Mouse (Mus musculus) cerebellum, adult 9-11 months (tissue): ENCODE results near the gene Ing1.

ENCODE experiments used
- DNase-seq: peaks from one replicate; pipeline ENCODE4 v3.0.0; 2022

The Ing1 gene

DNA sequence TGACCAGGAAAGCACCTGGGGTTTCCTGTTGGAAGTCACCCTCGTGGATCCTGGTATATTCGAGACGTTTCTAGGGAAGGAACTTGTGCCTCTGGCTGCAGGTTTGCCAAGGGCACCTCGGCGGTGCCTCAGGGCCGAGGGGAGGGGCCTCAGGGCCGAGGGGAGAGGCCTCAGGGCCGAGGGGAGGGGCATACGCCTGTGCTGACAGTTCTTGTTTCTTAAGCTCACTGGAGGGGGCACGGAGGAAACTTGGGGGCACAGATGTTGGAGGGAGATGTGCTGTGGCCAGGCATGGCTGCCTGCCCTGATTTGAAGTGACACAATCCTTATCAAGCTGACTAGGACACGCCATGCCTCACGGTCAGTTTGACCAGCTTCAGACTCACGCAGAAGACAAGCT lies 36.9 kb downstream of the Ing1 start:
- no peak for DNase-seq

DNA sequence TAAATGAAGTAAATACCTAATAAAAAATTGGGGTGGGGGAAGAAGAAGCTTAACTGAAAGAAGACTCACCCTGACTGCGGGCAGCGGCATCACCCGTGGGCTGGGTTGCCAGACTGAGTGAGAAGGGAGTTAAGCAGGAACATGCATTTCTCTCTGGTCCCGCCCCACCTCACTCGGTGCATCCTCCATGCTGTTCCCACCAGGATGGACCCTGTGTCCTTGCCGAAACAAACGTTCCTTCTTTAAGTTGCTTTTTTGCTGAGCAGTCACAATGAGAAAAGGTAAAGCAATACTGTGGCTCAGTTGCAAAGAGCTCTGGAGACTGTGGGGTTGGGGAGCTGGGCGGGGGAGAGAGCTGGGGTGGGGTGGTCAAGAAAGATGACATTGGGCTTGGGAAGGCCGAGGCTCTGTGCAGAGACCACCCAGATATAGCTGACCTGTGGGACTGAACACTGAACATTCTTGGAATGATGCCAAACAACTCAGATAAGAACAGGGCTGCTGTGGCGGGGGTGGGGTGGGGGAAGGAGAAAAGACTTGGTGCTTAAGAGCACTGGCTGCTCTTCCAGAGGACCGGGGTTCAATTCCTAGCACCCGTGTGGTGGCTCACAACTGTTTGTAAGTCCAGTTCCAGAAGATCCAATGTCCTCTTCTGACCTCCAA lies 38.0 kb downstream of the Ing1 start:
- DNase-seq, result no peak

DNA sequence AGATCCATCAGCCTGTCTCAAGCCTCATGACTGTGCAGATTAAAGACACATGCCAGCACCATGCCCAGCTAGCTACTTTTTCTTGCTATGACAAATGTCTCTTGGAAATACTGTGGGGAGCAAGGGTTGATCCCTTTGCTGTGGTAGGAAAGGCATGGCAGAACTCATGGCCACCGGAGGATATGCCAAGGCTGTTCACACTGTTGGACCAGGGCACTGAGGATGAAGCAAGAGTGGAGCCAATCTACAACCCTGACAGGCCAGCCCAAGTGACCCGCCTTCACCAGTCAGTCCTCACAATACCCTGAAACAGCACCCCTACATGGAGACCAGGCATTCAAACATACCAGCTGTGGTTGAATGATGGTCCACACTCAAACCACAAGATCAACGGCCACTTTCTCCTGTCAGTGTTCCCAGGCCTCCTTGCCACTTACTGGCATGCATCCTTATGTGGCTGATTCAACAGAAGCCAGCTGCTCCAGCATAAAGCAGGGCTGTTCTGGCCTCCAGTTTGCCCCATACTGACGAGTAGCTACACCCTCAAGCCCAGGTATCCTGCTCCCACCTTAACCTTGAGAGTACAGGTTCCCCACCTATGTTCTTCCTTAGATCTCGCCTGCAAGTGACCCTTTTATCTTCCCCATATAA lies 45.1 kb downstream of the Ing1 start:
- no peak for DNase-seq

DNA sequence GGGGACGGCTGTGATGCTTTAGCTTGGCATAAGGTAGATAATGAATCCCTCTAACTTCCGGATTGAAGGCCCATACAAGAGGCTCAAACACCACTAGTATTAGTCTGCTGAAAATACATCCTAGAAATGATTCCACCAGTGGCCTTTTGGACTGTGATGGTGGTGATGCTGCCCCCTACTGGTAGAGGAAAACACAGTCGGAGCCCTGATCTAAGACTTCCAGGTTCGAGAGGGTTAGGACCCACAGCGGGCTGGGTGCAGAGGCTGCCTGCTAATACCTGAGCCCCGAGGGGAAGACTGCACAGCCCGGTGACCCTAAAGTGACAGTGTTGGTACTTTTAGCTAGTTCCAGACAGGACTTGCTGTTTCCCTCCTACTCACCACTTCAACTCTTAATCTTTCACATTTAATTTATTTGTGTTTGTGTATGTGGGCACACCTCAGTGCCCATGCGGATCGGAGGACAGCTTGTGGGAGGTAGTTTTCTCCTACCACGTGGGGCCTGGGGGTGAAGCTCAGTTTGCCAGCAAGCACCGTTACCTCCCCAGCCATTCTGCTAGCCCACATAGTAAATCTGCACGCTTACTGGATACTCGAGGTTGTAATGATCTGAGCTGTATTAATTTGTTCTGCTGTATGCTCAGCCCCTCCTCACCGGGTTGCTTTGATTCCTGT lies 46.8 kb downstream of the Ing1 start:
- DNase-seq, result peak; percentile 50

DNA sequence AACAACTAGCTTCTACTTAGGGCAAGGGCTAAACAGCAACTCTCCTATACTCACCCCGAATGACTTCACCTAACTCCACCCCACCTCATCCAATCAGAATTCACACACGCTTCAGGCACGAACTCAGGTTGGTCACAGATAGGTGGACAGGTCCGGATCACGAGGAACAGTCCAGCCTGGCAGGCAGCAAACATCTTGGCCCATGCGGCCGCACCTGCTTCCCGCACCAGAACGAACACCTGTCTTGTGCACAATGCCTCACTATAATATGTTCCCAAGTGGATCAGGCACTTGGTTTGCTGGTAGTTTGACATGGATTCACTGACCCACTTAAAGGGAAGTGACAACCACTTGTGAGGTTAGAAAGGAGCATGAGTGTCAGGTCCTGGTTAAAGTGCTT lies 53.5 kb downstream of the Ing1 start:
- DNase-seq, result no peak
